Mouse (Mus musculus): ENCODE data around the gene Plod2.
A peak's percentile ranks its signal among the peaks of the same experiment; 100 is the strongest.

Gene Plod2

GRCm38 (mm10) chr9:92541977-92542561 is at the start of gene Plod2:
Gene Plod2, plus strand, starts transcription at chr9:92542223.
- DNase-seq (ENCODE audit: low spot score), result no peak

- DNase-seq (ENCODE audit: low spot score), result peak; percentile 42
Observed at GRCm38 (mm10) chr9:92499710-92500410, 42.2 kb upstream of the Plod2 start.

GRCm38 (mm10) chr9:92504256-92504655 is 37.8 kb upstream of the Plod2 start:
- DNase-seq (ENCODE audit: low spot score), result no peak

- no peak for DNase-seq (ENCODE audit: low spot score)
Observed at GRCm38 (mm10) chr9:92504889-92505288, 37.1 kb upstream of the Plod2 start.

- no peak for DNase-seq (ENCODE audit: low spot score)
Observed at GRCm38 (mm10) chr9:92511696-92512095, 30.3 kb upstream of the Plod2 start.

- DNase-seq (ENCODE audit: low spot score), result no peak
Observed at GRCm38 (mm10) chr9:92517036-92517435, 25.0 kb upstream of the Plod2 start.

GRCm38 (mm10) chr9:92520751-92521150 is 21.3 kb upstream of the Plod2 start:
- DNase-seq (ENCODE audit: low spot score), result no peak

- no peak for DNase-seq (ENCODE audit: low spot score)
Observed at GRCm38 (mm10) chr9:92524506-92524905, 17.5 kb upstream of the Plod2 start.

GRCm38 (mm10) chr9:92530055-92530454 is 12.0 kb upstream of the Plod2 start:
- DNase-seq (ENCODE audit: low spot score), result no peak

GRCm38 (mm10) chr9:92537735-92538134 is 4.3 kb upstream of the Plod2 start:
- DNase-seq (ENCODE audit: low spot score), result no peak

- no peak for DNase-seq (ENCODE audit: low spot score)
Observed at GRCm38 (mm10) chr9:92538216-92538615, 3.8 kb upstream of the Plod2 start.

- no peak for DNase-seq (ENCODE audit: low spot score)
Observed at GRCm38 (mm10) chr9:92542591-92543416, 781 bp downstream of the Plod2 start.

GRCm38 (mm10) chr9:92544146-92544545 is 2.1 kb downstream of the Plod2 start:
- DNase-seq (ENCODE audit: low spot score), result no peak

- no peak for DNase-seq (ENCODE audit: low spot score)
Observed at GRCm38 (mm10) chr9:92545021-92545420, 3.0 kb downstream of the Plod2 start.

- no peak for DNase-seq (ENCODE audit: low spot score)
Observed at GRCm38 (mm10) chr9:92546446-92546845, 4.4 kb downstream of the Plod2 start.

- DNase-seq (ENCODE audit: low spot score), result no peak
Observed at GRCm38 (mm10) chr9:92547106-92547505, 5.1 kb downstream of the Plod2 start.

GRCm38 (mm10) chr9:92547821-92548220 is 5.8 kb downstream of the Plod2 start:
- no peak for DNase-seq (ENCODE audit: low spot score)

GRCm38 (mm10) chr9:92548603-92549002 is 6.6 kb downstream of the Plod2 start:
- no peak for DNase-seq (ENCODE audit: low spot score)

- no peak for DNase-seq (ENCODE audit: low spot score)
Observed at GRCm38 (mm10) chr9:92549811-92550490, 7.9 kb downstream of the Plod2 start.

GRCm38 (mm10) chr9:92550981-92551380 is 9.0 kb downstream of the Plod2 start:
- DNase-seq (ENCODE audit: low spot score), result no peak

GRCm38 (mm10) chr9:92551666-92552065 is 9.6 kb downstream of the Plod2 start:
- no peak for DNase-seq (ENCODE audit: low spot score)

- DNase-seq (ENCODE audit: low spot score), result no peak
Observed at GRCm38 (mm10) chr9:92552691-92553090, 10.7 kb downstream of the Plod2 start.

Measured in left cerebral cortex, adult 11 months (tissue).